In the genomic region with DNA sequence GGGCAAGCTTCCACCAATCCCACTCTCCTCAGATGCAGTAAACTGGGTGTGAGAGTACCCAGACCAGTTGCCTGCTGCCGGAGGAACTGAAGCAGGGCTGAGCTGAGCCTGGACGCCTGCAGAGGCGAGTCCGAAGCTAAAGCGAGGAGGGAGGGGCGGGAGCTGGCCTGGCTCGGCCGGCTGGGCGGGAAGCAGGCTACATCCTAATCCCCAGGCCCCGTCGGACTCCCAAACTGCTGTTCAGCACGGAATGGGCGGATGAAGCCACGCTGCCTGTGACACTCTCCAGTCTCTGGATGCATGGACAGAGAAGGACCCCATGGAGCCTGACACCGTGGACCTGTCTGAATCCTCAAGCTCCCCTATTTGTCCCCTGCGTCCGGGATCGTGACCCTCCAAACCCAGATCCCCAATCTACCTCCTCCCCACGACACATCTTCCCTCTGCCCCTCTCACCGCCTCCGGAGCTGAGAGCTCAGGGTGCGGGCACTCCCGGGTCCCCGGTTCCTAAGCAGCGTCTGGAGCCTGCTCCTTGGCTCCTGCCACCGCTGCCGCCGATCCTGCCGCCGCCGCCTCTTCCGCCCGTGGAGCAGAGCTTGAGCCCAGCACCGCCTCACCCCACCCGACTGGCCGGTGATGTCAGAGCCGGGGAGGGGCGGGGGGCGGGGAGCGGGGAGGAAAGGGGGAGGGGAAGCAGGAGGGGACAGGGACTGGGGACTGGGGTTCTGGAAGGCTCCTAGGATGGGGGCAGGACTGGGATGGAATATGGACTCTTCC, we compare ENCODE assay signal across 7 mouse cellular contexts. TPM values are rescaled to one million over a fixed set of nuclear protein-coding genes. Genes with fewer than 3 reads are reported as not detected.
DNase-seq lines count a peak whose midpoint lies in the region; ATAC-seq lines count a peak whose summit lies in the region.

A gene (minus strand): TSS at position 664 of the 777 bp plus-strand sequence.

- ATAC-seq in limb, embryonic 12.5 days (ENCODE audit: insufficient number of reproducible peaks, insufficient read depth, low FRiP score, low TSS enrichment, low read depth), result peak; percentile 56
- peak; percentile 76 for ATAC-seq in midbrain, embryonic 13.5 days

- no peaks in the 10 kb centered on the region for H3K27me3 ChIP-seq in limb, embryonic 12.5 days
- no peaks in the 10 kb centered on the region for H3K27me3 ChIP-seq in midbrain, embryonic 13.5 days

- WGBS in limb, embryonic 12.5 days, result 1% methylated on average over 40 of the region's 40 CpGs
- 0% methylated on average over 37 of the region's 40 CpGs for WGBS in midbrain, embryonic 13.5 days

- peaks cover 57% of the 10 kb centered on the region for H3K4me1 ChIP-seq in limb, embryonic 12.5 days (replicated peaks)
- H3K4me1 ChIP-seq in midbrain, embryonic 13.5 days (replicated peaks), result peaks cover 61% of the 10 kb centered on the region

- DNase-seq in adrenal gland, adult 2 months, result peak; percentile 92
- DNase-seq in embryo, embryonic 9.5 days (ENCODE audit: extremely low spot score), result peak; percentile 92
- peak; percentile 87 to 92 for DNase-seq in heart, adult 18-20 months
- DNase-seq in kidney, adult 18-20 months, result peak; percentile 82
- peak; percentile 66 to 70 for DNase-seq in spleen, adult 18-20 months

- H3K27ac ChIP-seq in limb, embryonic 12.5 days, result peak within 1 kb of the TSS; percentile 83
- peak within 1 kb of the TSS; percentile 96 for H3K27ac ChIP-seq in midbrain, embryonic 13.5 days

- H3K9ac ChIP-seq in limb, embryonic 12.5 days (replicated peaks), result peak within 1 kb of the TSS; percentile 80
- H3K9ac ChIP-seq in midbrain, embryonic 13.5 days (replicated peaks), result peak within 1 kb of the TSS; percentile 90

- H3K4me2 ChIP-seq in limb, embryonic 12.5 days, result peak within 1 kb of the TSS; percentile 76
- H3K4me2 ChIP-seq in midbrain, embryonic 13.5 days (replicated peaks), result peak within 1 kb of the TSS; percentile 93

- peaks cover 13% of the 10 kb centered on the region for H3K36me3 ChIP-seq in limb, embryonic 12.5 days
- H3K36me3 ChIP-seq in midbrain, embryonic 13.5 days, result no peaks in the 10 kb centered on the region

- H3K9me3 ChIP-seq in limb, embryonic 12.5 days, result no peaks in the 10 kb centered on the region
- H3K9me3 ChIP-seq in midbrain, embryonic 13.5 days, result no peaks in the 10 kb centered on the region

- peak within 1 kb of the TSS; percentile 64 for H3K4me3 ChIP-seq in limb, embryonic 12.5 days (replicated peaks)
- H3K4me3 ChIP-seq in midbrain, embryonic 13.5 days (replicated peaks), result peak within 1 kb of the TSS; percentile 65

RNA-seq across cellular contexts. Expression of the gene that starts here (rescaled TPM):
- 10 to 100 TPM; 68.0 to 71.3 TPM for total RNA-seq in adrenal gland, adult 2 months (2021)
- polyA plus RNA-seq in adrenal gland, adult 2 months (2012; rRNA removed), result 22.1 and 24.5 TPM in 2 replicates
- total RNA-seq in heart, adult 18-20 months (2021), result 10 to 100 TPM; 57.4 to 69.9 TPM
- 69.5 and 76.5 TPM in 2 replicates for polyA plus RNA-seq in limb, embryonic 12.5 days (2016; fragmentation: Nextera tagmentation; extraction: Ambion mirVana)
- 398 and 406 TPM in 2 replicates for polyA plus RNA-seq in midbrain, embryonic 13.5 days (2015; fragmentation: Nextera tagmentation; extraction: Ambion mirVana)

Comparison
In these comparisons a context has a peak if more than half of its experiments do, and no peak if none do; other contexts are left out.
1. Peak in every context shown above with its lines: DNase-seq, ATAC-seq, H3K4me3 ChIP-seq and H3K27ac ChIP-seq.